Mouse (Mus musculus): ENCODE measurements at regions not wholly inside any gene's neighbourhood (a gene's known extent, or its start where the extent isn't known, plus 50 kb on each side); places are given as distances from the start of the nearest gene placed in this dataset.

GRCm38 (mm10) chr17:50425531-50425930, 83.7 kb upstream of the Plcl2 start:
- peaks cover 13% of the 10 kb centered on the region for H3K4me1 ChIP-seq (replicated peaks; ENCODE audit: control insufficient read depth, insufficient read depth, low read length)
- WGBS, result 92% methylated on average over 4 of the region's 4 CpGs

GRCm38 (mm10) chr17:50426146-50426545, 83.1 kb upstream of the Plcl2 start:
- Histone ChIP-seq H3K4me3 (ENCODE audit: control insufficient read depth, insufficient read depth, low read length) (no peak overlapping the region), H3K36me3 (ENCODE audit: control insufficient read depth, insufficient read depth, low read length) (no peaks in the 10 kb centered on the region), H3K27me3 (ENCODE audit: control insufficient read depth, insufficient read depth, low read length) (no peaks in the 10 kb centered on the region), H3K27ac (ENCODE audit: control insufficient read depth, insufficient read depth, low read length) (no peak overlapping the region), H3K4me1 (replicated peaks; ENCODE audit: control insufficient read depth, insufficient read depth, low read length) (peaks cover 13% of the 10 kb centered on the region)
- 42% methylated on average over 7 of the region's 7 CpGs for WGBS
- TF ChIP-seq POLR2A (IDR thresholded peaks at IDR 0.05; ENCODE audit: control insufficient read depth, extremely low read depth, insufficient read depth, low read length, poor library complexity) (no peak), CTCF (IDR thresholded peaks at IDR 0.05; ENCODE audit: borderline replicate concordance, control insufficient read depth, extremely low read depth, insufficient read depth, low read length, poor library complexity) (no peak)
- DNase-seq, result no peak

More at GRCm38 (mm10) chr17:50425531-50425930, 83.7 kb upstream of the Plcl2 start:
- H3K27ac ChIP-seq (ENCODE audit: control insufficient read depth, insufficient read depth, low read length), result no peak overlapping the region
- TF ChIP-seq CTCF (IDR thresholded peaks at IDR 0.05; ENCODE audit: borderline replicate concordance, control insufficient read depth, extremely low read depth, insufficient read depth, low read length, poor library complexity), result no peak
- no peak for TF ChIP-seq POLR2A (IDR thresholded peaks at IDR 0.05; ENCODE audit: control insufficient read depth, extremely low read depth, insufficient read depth, low read length, poor library complexity)
- no peaks in the 10 kb centered on the region for H3K36me3 ChIP-seq (ENCODE audit: control insufficient read depth, insufficient read depth, low read length)
- H3K4me3 ChIP-seq (ENCODE audit: control insufficient read depth, insufficient read depth, low read length), result no peak overlapping the region
- H3K27me3 ChIP-seq (ENCODE audit: control insufficient read depth, insufficient read depth, low read length), result no peaks in the 10 kb centered on the region
- DNase-seq, result no peak

- WGBS, result 79% methylated on average over 10 of the region's 10 CpGs
- Histone ChIP-seq H3K4me1 (replicated peaks; ENCODE audit: control insufficient read depth, insufficient read depth, low read length) (peaks cover 7% of the 10 kb centered on the region; the same call in 1 of the 2 replicates), H3K27me3 (ENCODE audit: control insufficient read depth, insufficient read depth, low read length) (no peaks in the 10 kb centered on the region), H3K4me3 (ENCODE audit: control insufficient read depth, insufficient read depth, low read length) (no peak overlapping the region), H3K27ac (ENCODE audit: control insufficient read depth, insufficient read depth, low read length) (no peak overlapping the region), H3K36me3 (ENCODE audit: control insufficient read depth, insufficient read depth, low read length) (no peaks in the 10 kb centered on the region)
- TF ChIP-seq CTCF (IDR thresholded peaks at IDR 0.05; ENCODE audit: borderline replicate concordance, control insufficient read depth, extremely low read depth, insufficient read depth, low read length, poor library complexity), result no peak
- no peak for TF ChIP-seq POLR2A (IDR thresholded peaks at IDR 0.05; ENCODE audit: control insufficient read depth, extremely low read depth, insufficient read depth, low read length, poor library complexity)
- DNase-seq, result no peak
Observed at GRCm38 (mm10) chr17:50427331-50428003, 81.7 kb upstream of the Plcl2 start.

GRCm38 (mm10) chr17:50428004-50428560, 81.1 kb upstream of the Plcl2 start:
- TF ChIP-seq CTCF (IDR thresholded peaks at IDR 0.05; ENCODE audit: borderline replicate concordance, control insufficient read depth, extremely low read depth, insufficient read depth, low read length, poor library complexity) (no peak), POLR2A (IDR thresholded peaks at IDR 0.05; ENCODE audit: control insufficient read depth, extremely low read depth, insufficient read depth, low read length, poor library complexity) (no peak)
- Histone ChIP-seq H3K4me1 (replicated peaks; ENCODE audit: control insufficient read depth, insufficient read depth, low read length) (peaks cover 7% of the 10 kb centered on the region; the same call in 1 of the 2 replicates), H3K4me3 (ENCODE audit: control insufficient read depth, insufficient read depth, low read length) (no peak overlapping the region), H3K27ac (ENCODE audit: control insufficient read depth, insufficient read depth, low read length) (no peak overlapping the region), H3K36me3 (ENCODE audit: control insufficient read depth, insufficient read depth, low read length) (no peaks in the 10 kb centered on the region), H3K27me3 (ENCODE audit: control insufficient read depth, insufficient read depth, low read length) (no peaks in the 10 kb centered on the region)
- DNase-seq, result no peak
- WGBS, result 73% methylated on average over 5 of the region's 5 CpGs

DNA sequence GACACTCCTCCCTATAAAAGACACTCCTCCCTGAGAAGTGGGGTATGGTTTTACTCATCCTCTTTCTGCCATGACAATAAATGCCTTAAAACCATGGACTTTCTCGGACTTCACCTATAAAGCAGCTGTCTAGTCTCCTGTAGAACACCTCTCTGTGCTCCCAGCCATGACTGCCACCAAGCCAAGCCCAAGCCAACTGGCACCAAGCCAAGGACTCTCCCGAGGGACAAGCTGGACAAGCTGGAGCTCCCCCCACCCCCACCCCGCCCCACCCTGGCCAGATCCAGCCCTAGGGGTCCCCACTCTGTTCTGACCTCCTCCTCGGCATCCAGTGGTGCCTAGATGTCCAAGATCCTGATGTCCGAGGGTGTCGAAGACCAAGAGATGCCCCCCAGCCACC, 76.6 kb upstream of the Plcl2 start:
- no peak for DNase-seq
- TF ChIP-seq CTCF (IDR thresholded peaks at IDR 0.05; ENCODE audit: borderline replicate concordance, control insufficient read depth, extremely low read depth, insufficient read depth, low read length, poor library complexity) (no peak), POLR2A (IDR thresholded peaks at IDR 0.05; ENCODE audit: control insufficient read depth, extremely low read depth, insufficient read depth, low read length, poor library complexity) (no peak)
- peaks cover 3% of the 10 kb centered on the region; the same call in 1 of the 2 replicates for H3K4me1 ChIP-seq (replicated peaks; ENCODE audit: control insufficient read depth, insufficient read depth, low read length)
- H3K4me3 ChIP-seq (ENCODE audit: control insufficient read depth, insufficient read depth, low read length), result no peak overlapping the region
- H3K27me3 ChIP-seq (ENCODE audit: control insufficient read depth, insufficient read depth, low read length), result no peaks in the 10 kb centered on the region
- H3K36me3 ChIP-seq (ENCODE audit: control insufficient read depth, insufficient read depth, low read length), result no peaks in the 10 kb centered on the region
- H3K27ac ChIP-seq (ENCODE audit: control insufficient read depth, insufficient read depth, low read length), result no peak overlapping the region
- 93% methylated on average over 6 of the region's 6 CpGs for WGBS

DNA sequence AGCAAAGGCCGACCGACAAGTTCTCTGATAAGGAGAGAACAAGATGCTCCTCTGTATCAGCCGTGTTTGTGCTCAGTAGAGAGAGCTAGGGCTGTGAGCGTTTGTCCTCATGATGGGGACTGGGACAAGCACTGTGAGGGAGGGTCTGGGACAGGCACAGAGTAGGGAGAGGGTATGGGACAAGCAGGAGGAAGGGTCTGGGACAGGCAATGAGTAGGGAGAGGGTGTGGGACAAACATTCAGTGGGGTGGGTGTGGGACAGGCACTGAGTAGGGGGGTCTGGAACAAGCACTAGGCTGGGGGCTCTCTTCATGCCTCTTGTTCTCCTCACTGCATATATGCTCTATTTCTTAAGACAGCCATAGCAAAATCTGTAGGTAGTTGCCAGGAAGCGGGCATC, 70.2 kb upstream of the Plcl2 start:
- WGBS, result 95% methylated on average over 5 of the region's 5 CpGs
- Histone ChIP-seq H3K4me1 (replicated peaks; ENCODE audit: control insufficient read depth, insufficient read depth, low read length) (no peaks in the 10 kb centered on the region), H3K27ac (ENCODE audit: control insufficient read depth, insufficient read depth, low read length) (no peak overlapping the region), H3K36me3 (ENCODE audit: control insufficient read depth, insufficient read depth, low read length) (no peaks in the 10 kb centered on the region), H3K4me3 (ENCODE audit: control insufficient read depth, insufficient read depth, low read length) (no peak overlapping the region), H3K27me3 (ENCODE audit: control insufficient read depth, insufficient read depth, low read length) (no peaks in the 10 kb centered on the region)
- TF ChIP-seq CTCF (IDR thresholded peaks at IDR 0.05; ENCODE audit: borderline replicate concordance, control insufficient read depth, extremely low read depth, insufficient read depth, low read length, poor library complexity), result no peak
- TF ChIP-seq POLR2A (IDR thresholded peaks at IDR 0.05; ENCODE audit: control insufficient read depth, extremely low read depth, insufficient read depth, low read length, poor library complexity), result no peak
- no peak for DNase-seq
